Mouse (Mus musculus) cerebellum, postnatal 10 days (tissue): ENCODE results near the gene Nyap2.
"Not testable (repeated sequence)": the region's sequence is repeated elsewhere in the genome, so short reads cannot be mapped to it uniquely, and the experiment has no call there.

Experiments
- DNase-seq, 2 experiments: peaks; one replicate each; pipeline ENCODE4 v3.0.0; 2021; ENCODE audit warnings: mixed read lengths in 2 of 2

Nyap2 gene

DNA sequence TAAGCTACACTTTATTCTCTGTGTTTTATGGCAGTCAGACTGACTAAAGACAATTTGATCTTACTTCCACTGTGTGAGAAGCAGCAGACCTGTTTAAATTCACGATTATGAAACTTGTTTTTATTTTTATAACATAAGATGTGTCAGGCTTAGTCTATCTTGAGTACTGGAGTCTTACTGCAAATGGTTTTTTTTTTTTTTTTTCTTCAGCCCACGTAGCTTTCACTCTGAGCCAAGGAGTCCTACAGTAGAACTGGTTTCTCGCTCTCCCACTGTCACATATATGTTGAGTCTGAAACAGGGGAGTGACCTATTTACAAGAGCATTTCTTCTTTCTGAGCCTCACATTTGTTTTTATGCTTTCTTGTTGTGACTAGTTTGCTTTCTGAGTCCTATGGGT, 103.9 kb downstream of the Nyap2 start:
- DNase-seq: no peak

DNA sequence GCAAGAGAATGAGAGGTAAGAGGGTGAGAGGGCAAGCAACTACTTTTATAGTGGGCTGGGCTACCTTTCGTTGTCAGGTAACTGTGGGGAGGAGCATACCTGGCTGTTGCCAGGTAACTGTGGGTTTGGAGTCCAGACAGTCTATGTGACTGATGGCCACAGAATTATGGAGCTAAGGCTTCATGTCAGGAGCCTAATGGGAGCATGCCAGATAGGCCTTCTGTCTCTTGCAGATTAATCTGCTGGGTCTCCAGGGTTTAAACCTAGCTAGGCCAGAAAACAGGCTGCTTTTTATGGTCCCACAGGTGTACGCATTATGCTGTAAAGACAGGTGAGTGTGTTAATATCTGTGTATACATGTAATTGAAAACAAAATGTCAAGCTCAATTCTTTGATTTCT, 132.8 kb downstream of the Nyap2 start:
- peak; percentile 53 to 56 for DNase-seq

DNA sequence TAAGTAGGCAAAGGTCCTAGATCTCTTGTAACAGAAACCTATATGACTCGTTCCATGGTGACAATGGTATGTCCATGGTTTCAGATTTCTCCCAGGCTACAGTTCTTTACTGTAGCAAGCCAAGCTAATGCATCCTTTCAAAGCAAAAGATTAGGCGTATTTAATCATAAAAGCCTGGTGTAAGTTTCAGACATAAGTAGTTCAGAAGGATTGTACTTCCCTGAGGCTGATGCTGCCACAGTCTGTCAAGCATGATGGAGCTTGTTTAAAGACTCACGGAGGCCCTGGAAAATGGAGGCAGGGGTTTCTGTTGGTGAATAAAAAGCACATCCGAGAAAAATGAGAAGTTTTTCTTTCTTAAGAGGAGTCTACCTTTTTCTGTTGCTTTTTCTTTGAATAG, 134.7 kb downstream of the Nyap2 start:
- DNase-seq: no peak

DNA sequence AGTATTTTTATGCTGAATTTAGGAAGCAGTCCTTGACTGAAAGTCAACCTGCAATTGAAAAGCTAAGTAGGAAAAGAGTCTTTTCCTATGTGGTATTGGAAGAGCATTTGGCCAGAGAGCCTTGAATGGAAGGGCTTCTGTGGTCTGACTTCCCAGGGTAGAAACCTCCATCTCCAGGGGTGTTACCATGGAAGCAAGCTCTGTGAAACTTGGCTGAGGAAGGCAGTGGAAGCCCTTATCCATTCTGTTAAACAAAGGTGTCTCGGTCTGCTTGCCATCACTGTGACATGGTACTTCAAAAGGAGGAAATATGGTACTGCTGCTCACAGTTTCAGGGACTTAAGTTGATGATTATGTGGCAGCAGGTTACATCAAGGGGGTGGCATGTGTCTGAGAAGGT, 143.0 kb downstream of the Nyap2 start:
- DNase-seq: peak; percentile 26 to 36

DNA sequence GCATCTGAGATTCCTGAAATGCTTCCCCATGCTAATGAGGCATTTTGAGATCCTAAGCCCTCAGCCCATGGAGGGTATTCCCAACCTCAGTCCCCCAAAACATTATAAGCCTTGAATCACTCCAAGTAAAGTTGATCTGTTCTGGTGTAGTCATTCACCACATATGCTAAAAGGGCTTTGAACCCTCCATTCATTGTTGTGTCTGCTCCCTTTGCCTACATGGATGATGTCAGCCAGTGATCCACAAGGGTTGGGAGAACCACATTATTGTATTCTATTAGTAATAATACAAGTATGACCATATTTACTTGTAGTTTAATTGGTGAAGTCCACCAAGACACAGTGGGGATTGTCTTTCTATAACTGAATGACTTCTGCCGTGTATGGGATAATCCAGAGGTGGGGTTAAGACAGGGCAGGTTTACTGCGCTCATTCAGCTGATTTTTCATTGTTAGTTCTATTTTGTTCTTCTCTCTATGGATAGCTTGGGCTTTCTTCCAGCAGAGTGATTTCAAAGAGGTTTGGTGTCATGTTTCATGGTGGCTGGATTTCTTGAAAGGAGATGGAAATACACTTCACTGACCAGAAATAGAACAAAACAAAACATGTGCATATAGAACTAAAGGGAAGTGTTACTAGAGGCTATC, 155.1 kb downstream of the Nyap2 start:
- no peak for DNase-seq

DNA sequence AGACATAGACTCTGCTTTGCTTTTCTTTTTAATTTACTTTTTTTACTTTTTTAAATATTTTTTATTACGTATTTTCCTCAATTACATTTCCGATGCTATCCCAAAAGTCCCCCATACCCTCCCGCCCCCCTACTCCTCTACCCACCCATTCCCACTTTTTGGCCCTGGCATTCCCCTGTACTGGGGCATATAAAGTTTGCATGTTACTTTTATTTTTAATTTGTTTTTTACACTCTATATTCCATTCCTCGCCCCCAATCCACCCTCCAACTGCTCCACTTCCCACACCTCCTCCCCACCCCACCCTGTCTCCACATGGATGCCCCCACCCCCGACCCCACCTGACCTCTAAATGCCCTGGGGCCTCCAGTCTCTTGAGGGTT, 155.6 kb downstream of the Nyap2 start:
- not testable (repeated sequence) for DNase-seq

DNA sequence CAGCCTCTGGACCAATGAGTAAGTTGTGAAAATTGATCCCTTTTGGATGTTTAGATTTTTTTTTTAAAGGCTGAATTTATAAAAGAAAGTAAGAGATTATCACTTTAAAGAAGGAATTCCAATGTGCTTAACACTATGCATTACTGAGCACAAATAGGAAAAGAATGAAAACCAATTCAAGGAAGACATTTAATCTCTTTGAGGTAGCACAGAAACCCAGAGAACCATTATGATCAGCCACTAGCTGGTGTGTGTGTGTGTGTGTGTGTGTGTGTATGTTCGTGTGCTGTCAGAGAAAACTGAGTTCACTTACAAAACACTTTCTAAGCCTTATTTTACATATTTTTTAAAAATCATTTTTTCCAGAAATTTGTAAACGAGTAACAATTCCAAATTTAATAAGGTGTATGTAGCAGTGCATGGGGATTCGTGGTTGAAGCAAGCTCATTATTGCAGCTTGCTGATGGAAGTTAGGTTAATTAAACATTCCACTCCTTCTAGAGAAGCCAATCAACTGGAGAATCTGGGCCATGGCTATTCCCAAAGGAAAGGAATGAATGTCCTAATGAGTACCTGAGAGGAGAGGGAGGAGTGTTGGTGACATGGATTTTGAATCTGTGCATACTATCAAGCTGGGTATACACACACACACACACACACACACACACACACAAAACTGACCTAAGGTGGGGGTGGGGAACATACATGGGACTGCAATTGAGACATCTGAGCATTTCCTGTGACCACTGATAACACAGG, 171.9 kb downstream of the Nyap2 start:
- no peak for DNase-seq

DNA sequence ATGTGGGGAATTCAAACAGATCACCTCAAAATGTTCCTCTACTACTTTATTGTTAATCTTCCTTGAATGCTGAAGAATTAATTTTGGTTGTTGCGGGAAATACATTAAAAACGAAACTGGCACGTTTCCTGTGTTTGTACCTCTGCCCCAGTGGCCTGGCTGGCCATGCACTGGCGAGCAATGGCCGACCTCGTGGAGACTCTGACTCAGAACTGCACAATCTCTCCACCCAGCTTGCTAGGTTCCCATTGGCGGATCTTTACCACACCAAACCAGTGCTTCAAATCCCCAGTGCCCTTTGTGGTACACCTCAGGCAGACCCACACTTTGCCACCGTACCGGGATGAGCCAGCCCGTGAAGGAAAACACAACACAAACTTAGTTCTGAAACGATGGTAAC, 173.3 kb downstream of the Nyap2 start:
- DNase-seq: no peak

DNA sequence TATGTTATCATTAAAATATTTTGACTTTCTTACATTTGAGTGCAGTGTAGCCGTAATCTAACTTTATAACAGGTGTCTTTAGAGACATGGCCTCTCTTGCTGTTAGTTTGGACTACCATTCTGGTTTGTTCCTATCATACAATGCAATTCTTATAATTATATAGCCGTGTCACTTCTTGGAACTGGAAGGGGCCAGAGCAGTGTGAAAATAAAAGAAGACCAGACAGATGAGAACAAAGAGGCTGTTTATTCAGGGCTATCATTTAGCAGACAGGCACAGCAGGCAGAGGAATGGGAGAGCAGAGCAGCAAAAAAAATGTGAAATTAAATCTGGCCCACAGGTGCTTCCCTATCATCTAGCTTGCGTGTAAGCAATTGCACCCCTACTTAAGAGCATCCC, 189.7 kb downstream of the Nyap2 start:
- no peak for DNase-seq

DNA sequence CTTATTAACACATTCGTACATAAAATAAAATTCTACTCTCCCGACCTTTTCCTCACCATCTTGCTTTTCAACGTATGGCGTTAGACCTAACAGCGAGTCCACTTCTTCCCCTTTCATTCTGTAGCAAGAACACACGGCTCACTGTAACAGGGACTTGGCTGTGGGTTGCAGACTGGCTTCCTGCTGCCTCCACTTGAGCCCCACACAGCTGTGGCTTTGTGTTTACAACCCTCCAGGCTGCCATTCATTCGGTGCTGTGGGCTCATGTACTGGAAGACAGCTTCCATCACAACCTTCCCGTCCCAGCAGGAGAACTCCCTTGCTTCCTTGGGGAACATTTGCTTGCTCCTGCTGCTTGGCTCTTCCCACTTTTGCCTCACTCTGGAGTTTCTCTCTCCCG, 204.2 kb downstream of the Nyap2 start:
- peak; percentile 14 to 28 for DNase-seq

DNA sequence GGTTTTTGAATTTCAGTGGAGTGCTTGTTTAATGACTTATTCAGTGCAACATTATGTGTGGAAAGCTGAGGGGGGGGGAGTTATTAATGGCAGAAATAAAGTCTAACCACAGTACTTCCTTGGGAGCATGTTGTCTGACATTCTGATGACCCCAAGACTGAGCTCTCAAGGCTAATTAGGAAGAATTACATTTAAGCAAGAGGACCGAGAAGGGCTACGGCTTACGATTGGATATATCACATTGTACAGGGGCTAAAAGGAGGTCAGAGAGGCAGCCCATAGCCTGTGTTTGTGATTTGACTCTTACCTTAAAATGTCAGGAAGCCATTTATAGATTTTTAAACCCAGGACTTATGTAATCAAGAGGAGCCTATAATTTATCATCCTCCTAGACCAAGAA, 208.9 kb downstream of the Nyap2 start:
- no peak for DNase-seq

DNA sequence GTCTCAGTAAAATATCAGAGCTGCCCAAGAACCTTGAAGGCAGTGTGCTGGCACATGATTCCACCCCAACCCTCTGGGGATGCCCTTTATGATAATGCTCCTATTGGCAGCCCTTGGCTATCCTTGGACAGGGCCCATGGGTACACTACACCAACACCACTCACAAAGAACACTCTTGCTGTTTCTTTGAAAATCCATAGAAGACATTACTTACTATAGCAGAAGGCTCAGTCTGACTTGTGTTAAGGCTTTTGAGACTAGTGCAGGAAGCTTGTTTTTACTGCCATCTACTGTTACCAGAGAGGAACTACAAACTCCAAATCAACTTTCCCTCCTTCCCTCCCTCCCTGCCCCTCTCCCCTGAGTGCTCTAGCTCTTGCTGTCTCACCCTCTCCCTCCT, 210.3 kb downstream of the Nyap2 start:
- peak; percentile 57 to 69 for DNase-seq

DNA sequence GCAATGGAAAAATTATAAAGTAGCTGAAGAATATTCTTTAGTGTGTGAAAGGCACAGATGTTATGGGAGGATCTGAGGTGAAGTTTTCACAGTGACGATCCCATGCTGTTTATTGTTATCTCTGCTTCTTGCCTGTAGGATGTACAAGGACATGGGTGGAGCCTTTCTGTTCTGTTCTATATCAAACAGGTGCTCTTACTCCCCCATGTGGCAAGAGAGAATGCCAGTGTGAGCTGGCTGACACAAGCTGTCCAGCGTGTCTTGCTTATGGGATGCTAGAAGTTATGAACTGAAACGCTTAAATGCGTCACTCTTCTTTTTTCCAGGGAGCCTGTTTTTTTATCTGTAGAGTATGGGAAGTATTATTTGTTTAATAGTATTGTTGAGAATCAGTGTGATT, 224.0 kb downstream of the Nyap2 start:
- peak; percentile 65 to 71 for DNase-seq

DNA sequence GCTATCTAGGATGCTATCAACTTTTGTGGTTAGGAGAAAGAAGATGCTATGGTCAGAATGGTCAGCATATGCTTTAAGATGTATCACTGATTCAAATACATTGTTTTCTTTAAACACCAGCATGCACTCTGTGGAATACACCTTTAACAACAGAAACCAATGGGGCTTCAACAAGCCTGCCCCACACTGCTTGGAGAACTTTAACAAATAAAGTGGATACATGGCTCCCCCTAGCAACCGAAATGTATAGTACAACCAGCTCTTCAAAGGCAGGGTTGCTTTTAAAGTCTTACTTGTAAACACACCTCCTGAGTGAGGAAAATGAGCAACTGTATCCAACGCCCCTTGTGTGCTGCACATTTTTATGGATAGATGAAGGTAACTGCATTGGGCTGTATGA, 224.9 kb downstream of the Nyap2 start:
- peak; percentile 76 to 82 for DNase-seq

DNA sequence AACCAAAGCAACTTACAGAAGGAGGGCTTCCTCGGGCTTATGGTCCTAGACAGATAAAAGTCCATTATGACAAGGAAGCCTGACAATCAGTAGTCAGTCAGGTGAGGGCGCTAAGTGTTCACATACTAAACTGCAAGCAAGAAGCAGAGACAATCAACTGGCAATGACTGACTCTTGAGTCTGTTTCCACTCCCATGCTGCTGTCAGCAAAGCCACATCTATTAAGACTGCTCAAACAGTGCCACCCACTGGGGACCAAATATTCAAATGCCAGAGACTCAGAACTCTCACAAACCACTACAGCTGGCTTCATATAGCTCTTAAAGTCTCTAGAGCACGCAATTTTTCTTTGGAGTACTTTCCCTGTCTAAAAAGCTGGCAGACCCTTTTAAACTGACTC, 226.6 kb downstream of the Nyap2 start:
- DNase-seq: peak in 1 of 2 experiments; percentile 24

DNA sequence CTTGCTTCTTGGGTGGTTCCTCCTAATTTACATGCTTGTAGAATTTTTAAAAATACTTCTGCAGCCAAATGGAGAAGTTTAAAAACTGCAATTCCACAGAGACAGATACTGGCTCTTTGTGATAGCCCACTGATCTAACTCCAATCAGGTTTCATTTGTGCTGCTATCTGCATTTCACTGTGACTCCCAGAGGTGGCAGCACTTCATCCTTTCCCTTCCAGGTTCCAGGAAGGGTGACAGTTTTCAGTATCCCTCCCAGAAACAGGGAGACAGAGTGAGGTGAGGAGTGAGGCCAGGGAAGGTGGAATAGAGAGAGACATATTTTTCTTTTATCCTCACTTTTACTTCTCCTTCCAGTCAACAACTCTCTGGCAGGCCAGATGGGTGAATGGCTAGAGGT, 230.7 kb downstream of the Nyap2 start:
- DNase-seq: peak; percentile 21 to 28

DNA sequence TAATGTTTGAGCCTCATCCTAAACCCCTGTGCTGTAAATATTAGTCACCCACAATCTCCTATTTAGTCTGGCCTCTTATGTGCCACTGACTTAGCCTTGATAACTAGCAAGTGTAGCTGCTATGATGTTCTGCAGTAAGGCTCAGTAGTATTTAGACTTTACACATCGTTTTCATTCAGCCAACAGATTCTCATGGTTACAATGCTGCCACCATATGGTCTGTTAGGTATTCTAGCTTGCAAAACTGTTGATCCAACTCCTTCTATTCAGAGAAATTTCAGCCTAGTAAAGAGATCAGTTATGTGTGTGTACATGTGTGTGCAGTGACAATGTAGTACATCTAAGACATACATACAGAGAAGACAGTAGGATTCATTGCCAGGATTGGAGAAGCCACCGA, 231.2 kb downstream of the Nyap2 start:
- no peak for DNase-seq

DNA sequence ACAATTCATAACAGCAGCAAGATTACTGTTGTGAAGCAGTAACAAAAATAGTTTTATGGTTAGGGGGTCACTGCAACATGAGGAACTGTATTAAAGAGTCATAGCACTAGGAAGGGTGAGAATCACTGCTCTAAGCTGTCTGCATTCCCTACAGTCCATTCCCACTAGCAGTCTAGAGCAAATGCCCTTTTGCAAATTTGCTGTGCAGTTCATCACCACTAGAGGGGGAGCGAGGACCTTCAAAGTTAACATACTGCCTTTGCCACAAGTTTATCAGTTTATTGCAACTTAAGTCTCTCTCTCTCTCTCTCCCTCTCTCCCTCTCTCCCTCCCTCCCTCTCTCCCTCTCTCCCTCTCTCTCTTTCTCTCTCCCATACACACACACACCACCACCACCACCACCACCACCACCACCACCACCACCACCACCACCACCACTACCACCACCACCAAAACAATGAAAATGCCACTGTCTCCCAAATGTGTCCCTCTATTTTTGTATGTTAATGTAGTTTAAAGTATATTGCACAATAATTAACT, 233.4 kb downstream of the Nyap2 start:
- DNase-seq: peak; percentile 82 to 85

DNA sequence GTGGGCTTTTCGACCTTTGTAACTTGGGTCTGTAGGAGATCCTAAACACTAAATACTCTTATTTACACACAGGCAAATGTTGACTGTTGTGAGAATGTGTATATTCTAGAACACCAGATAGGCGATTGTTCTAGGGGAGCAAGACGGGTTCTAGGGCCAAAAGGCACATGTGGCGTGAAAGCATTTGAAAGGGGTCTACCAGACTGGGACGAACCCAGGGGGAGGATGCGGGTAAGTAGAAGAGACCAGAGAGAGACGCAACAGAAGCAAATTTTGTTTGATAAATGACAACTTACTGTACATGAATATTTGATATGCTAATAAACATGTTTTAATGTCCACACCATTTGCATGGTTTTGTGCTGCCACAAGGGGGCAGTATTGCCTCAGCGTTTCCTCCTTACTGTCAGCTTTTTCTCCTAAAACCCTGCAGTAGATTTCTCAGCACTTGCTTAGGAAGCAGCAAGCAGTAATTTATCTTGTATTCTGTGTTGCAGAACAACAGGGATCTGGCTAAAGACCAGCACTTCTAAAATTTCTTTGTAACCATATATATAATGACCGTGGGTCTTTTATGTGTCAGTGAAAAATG, 239.7 kb downstream of the Nyap2 start:
- DNase-seq: peak; percentile 88 to 92

DNA sequence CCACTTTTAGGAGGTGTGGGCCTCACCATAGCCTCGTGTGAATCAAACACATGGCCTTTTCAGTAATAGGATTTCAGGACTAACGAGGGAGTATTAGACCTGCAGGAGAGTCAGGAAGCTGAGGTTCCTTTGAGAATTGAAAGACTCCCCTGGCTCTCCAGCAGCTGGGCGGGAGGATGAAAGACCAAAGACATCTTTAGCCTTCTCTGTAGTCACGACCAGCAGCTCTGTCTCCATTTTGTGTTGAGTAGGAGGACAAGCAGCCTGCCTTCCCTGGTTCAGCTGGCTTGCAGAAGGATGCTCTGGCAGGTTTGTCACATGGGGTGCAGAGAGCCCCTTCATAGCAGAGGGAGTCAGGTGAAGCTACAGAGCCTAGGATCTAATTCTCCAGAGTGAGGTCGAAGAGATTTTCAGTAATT, 240.3 kb downstream of the Nyap2 start:
- no peak for DNase-seq

DNA sequence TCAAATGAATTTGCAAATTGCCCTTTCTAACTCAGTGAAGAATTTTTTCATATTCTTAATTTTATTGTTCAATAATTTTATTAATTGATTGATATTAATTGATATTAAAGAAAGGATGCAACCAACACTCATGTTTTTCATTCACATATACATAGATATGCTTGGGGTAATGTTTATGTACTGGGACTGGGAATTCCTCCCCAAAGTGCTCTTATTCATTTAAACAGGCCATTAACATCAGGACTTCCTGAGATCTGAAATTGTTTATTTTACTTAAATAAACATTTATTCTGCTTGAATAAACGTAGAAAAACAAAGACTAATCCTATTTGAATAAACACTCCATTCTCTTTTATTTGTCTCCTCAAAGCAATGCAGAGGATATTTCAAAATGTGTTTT, 311.0 kb downstream of the Nyap2 start:
- no peak for DNase-seq
